Mouse (Mus musculus) CH12.LX (cell line): ENCODE measurements around the gene Col27a1. TPM values are rescaled to one million over a fixed set of nuclear protein-coding genes. Genes with fewer than 3 reads are reported as not detected.

Source experiments
- polyA plus RNA-seq: library from polyadenylated mRNA; unstranded; fragments of >175 nt; gene quantifications from 2 replicates; pipeline ENCODE4 v1.2.1, GENCODE M21; 2012; ENCODE audit warnings: low read depth; ENCODE audit not compliant: insufficient read length
- total RNA-seq, 2 experiments: library from RNA; depleted of rRNA; stranded (reverse); fragments of 300-350 nt in 1 of 2; fragments of >200 nt in 1 of 2; gene quantifications; 2 replicates each; pipeline ENCODE4 v1.2.3; 2012 to 2014

Col27a1 gene
- total and polyA plus RNA-seq, 3 experiments: 0.04 to 0.05 TPM; not detected in 1

Other genes starting within 250 kb of the Col27a1 start
- not detected in 2 replicates for gene Zfp618, start 248.4 kb upstream of the Col27a1 start, total RNA-seq (2012; rRNA removed)
- gene Zfp618, start 248.4 kb upstream of the Col27a1 start, total RNA-seq (2014; rRNA removed): not detected in 2 replicates
- not detected in 2 replicates for gene Zfp618, start 248.4 kb upstream of the Col27a1 start, polyA plus RNA-seq
- not detected in 2 replicates for gene Ambp, start 59.2 kb upstream of the Col27a1 start, total RNA-seq (2012; rRNA removed)
- gene Ambp, start 59.2 kb upstream of the Col27a1 start, total RNA-seq (2014; rRNA removed): not detected in 2 replicates
- not detected in 2 replicates for gene Ambp, start 59.2 kb upstream of the Col27a1 start, polyA plus RNA-seq
- not detected in 2 replicates for gene Kif12, start 41.9 kb upstream of the Col27a1 start, total RNA-seq (2012; rRNA removed)
- not detected in 2 replicates for gene Kif12, start 41.9 kb upstream of the Col27a1 start, total RNA-seq (2014; rRNA removed)
- not detected in 2 replicates for gene Kif12, start 41.9 kb upstream of the Col27a1 start, polyA plus RNA-seq
- not detected in 2 replicates for gene Orm1, start 130.6 kb downstream of the Col27a1 start, total RNA-seq (2012; rRNA removed)
- not detected in 2 replicates for gene Orm1, start 130.6 kb downstream of the Col27a1 start, total RNA-seq (2014; rRNA removed)
- not detected in 2 replicates for gene Orm1, start 130.6 kb downstream of the Col27a1 start, polyA plus RNA-seq
- not detected in 2 replicates for gene Orm3, start 142.2 kb downstream of the Col27a1 start, total RNA-seq (2012; rRNA removed)
- gene Orm3, start 142.2 kb downstream of the Col27a1 start, total RNA-seq (2014; rRNA removed): not detected in 2 replicates
- gene Orm3, start 142.2 kb downstream of the Col27a1 start, polyA plus RNA-seq: 0.30 and 0.33 TPM in 2 replicates
- gene Orm2, start 148.4 kb downstream of the Col27a1 start, total RNA-seq (2012; rRNA removed): not detected in 2 replicates
- not detected in 2 replicates for gene Orm2, start 148.4 kb downstream of the Col27a1 start, total RNA-seq (2014; rRNA removed)
- 0.53 TPM in 1 of 2 replicates, not detected in the other for gene Orm2, start 148.4 kb downstream of the Col27a1 start, polyA plus RNA-seq
- 19.3 and 28.0 TPM in 2 replicates for gene Akna, start 189.3 kb downstream of the Col27a1 start, total RNA-seq (2012; rRNA removed)
- gene Akna, start 189.3 kb downstream of the Col27a1 start, total RNA-seq (2014; rRNA removed): 5.1 and 6.5 TPM in 2 replicates
- gene Akna, start 189.3 kb downstream of the Col27a1 start, polyA plus RNA-seq: 28.5 and 37.5 TPM in 2 replicates